ENCODE assay signal across 8 mouse cellular contexts in genomic region chr1:46066484-46067251, GRCm38 (mm10). TPM values are rescaled to one million over a fixed set of nuclear protein-coding genes. Genes with fewer than 3 reads are reported as not detected.
DNase-seq lines count a peak whose midpoint lies in the region; ATAC-seq lines count a peak whose summit lies in the region.

No protein-coding gene starts in this region.

- no peaks in the 10 kb centered on the region for H3K9me3 ChIP-seq in intestine, embryonic 14.5 days (ENCODE audit: control insufficient read depth, low read length)

- H3K4me3 ChIP-seq in intestine, embryonic 14.5 days (ENCODE audit: low read depth, low read length): peak overlapping the region; percentile 71

- H3K9ac ChIP-seq in intestine, embryonic 14.5 days (ENCODE audit: low read length): peak overlapping the region; percentile 86

- peak; percentile 88 for ATAC-seq in intestine, embryonic 14.5 days (replicated peaks; ENCODE audit: low FRiP score, low TSS enrichment, low read depth)

- H3K4me2 ChIP-seq in intestine, embryonic 14.5 days (ENCODE audit: low read length): peak overlapping the region; percentile 69

- H3K27ac ChIP-seq in intestine, embryonic 14.5 days (ENCODE audit: low read depth): peak overlapping the region; percentile 85

- no peaks in the 10 kb centered on the region for H3K27me3 ChIP-seq in intestine, embryonic 14.5 days (replicated peaks; ENCODE audit: control insufficient read depth, insufficient read depth, low read length)

- DNase-seq in adrenal gland, adult 8-10 months: peak; percentile 67
- DNase-seq in embryo, embryonic 10.5 days (ENCODE audit: low spot score): peak; percentile 91
- DNase-seq in gastrocnemius, postnatal 36 days: peak; percentile 30 to 58
- DNase-seq in intestine, embryonic 14.5 days (ENCODE audit: low spot score): peak; percentile 86
- peak; percentile 8 to 9 for DNase-seq in left cerebral cortex, adult 8-10 months (ENCODE audit: low spot score in 2 of 2)
- DNase-seq in lung, postnatal 4 days: peak; percentile 59 to 71
- peak; percentile 65 for DNase-seq in right cerebral cortex, postnatal 4 days
- no peak for DNase-seq in c-Kit-positive CD71-positive TER-119-positive erythroid progenitor cells, embryonic 14.5 days (ENCODE audit: low spot score)

- intact Hi-C loops in gastrocnemius, postnatal 36 days (cut with DNase I): no loop called here

- no peaks in the 10 kb centered on the region for H3K4me1 ChIP-seq in intestine, embryonic 14.5 days (replicated peaks; ENCODE audit: control insufficient read depth, insufficient read depth, low read length)

- H3K36me3 ChIP-seq in intestine, embryonic 14.5 days (ENCODE audit: control insufficient read depth, insufficient read depth, low read length): no peaks in the 10 kb centered on the region

- WGBS in intestine, embryonic 14.5 days: under 1% methylated on average over 28 of the region's 28 CpGs

RNA-seq across cellular contexts. Expression of gene Dnah7b, which starts 0.6 kb away (rescaled TPM):
- total RNA-seq in adrenal gland, adult 8-10 months (2022): 1 to 10 TPM; 3.2 to 8.7 (median 6.3) TPM
- under 1 TPM; 0.10 to 0.13 TPM for total RNA-seq in gastrocnemius, postnatal 36 days (2021)
- 1.8 and 2.1 TPM in 2 replicates for polyA plus RNA-seq in intestine, embryonic 14.5 days (2014; fragmentation: Nextera tagmentation; extraction: Ambion mirVana)
- total RNA-seq in left cerebral cortex, adult 8-10 months (2022): 1 to 10 TPM; 1.3 to 2.2 (median 2.0) TPM
